Mouse (Mus musculus) limb, embryonic 14.5 days (tissue): ENCODE data around the gene Srarp. TPM values are rescaled to one million over a fixed set of nuclear protein-coding genes. Genes with fewer than 3 reads are reported as not detected.

Source experiments
- ATAC-seq: fragments of 200-750 bp; cut with Nextera tagmentation; 2 replicates; pipeline ENCODE4 v1.8.0; 2017; ENCODE audit warnings: low read depth, moderate number of reproducible peaks, moderate TSS enrichment; ENCODE audit not compliant: low FRiP score
- DNase-seq: peaks from one replicate; pipeline ENCODE4 v3.0.0-alpha.2; 2015; ENCODE audit warnings: low spot score
- H3K27ac ChIP-seq: fragments of 300-500 bp; sonication (generic); replicated peaks from 2 replicates; pipeline ENCODE4 v1.5.1; 2014; ENCODE audit warnings: low read depth, mild to moderate bottlenecking, low read length, moderate library complexity, mixed read lengths
- H3K27me3 ChIP-seq: fragments of 300-500 bp; sonication (generic); 2 replicates; pipeline ENCODE4 v1.6.1; 2014; ENCODE audit warnings: low read length, mixed read lengths; ENCODE audit not compliant: control insufficient read depth, insufficient read depth
- H3K36me3 ChIP-seq: fragments of 300-500 bp; sonication (generic); 2 replicates; pipeline ENCODE4 v1.6.1; 2014; ENCODE audit warnings: mild to moderate bottlenecking, low read length, moderate library complexity, mixed read lengths; ENCODE audit not compliant: control insufficient read depth, insufficient read depth
- H3K4me1 ChIP-seq: fragments of 300-500 bp; sonication (generic); 2 replicates; pipeline ENCODE4 v1.6.1; 2014; ENCODE audit warnings: antibody characterized with exemption, low read length, mixed read lengths; ENCODE audit not compliant: control insufficient read depth, insufficient read depth
- H3K4me2 ChIP-seq: fragments of 300-500 bp; sonication (generic); replicated peaks from 2 replicates; pipeline ENCODE4 v1.6.1; 2014; ENCODE audit warnings: low read depth, mild to moderate bottlenecking, low read length, moderate library complexity; ENCODE audit not compliant: severe bottlenecking
- H3K4me3 ChIP-seq: fragments of 300-500 bp; sonication (generic); replicated peaks from 2 replicates; pipeline ENCODE4 v1.5.1; 2014; ENCODE audit warnings: low read length
- H3K9ac ChIP-seq: fragments of 300-500 bp; sonication (generic); 2 replicates; pipeline ENCODE4 v1.6.1; 2014; ENCODE audit warnings: mild to moderate bottlenecking, low read depth, low read length, moderate library complexity; ENCODE audit not compliant: severe bottlenecking
- H3K9me3 ChIP-seq: fragments of 300-500 bp; sonication (generic); 2 replicates; pipeline ENCODE4 v1.6.1; 2016; ENCODE audit warnings: low read length; ENCODE audit not compliant: control insufficient read depth
- POLR2A ChIP-seq: fragments of 200-500 bp; IDR thresholded peaks from 2 replicates; pipeline ENCODE4 v1.8.0; 2012; ENCODE audit warnings: inconsistent platforms, mild to moderate bottlenecking, moderate library complexity, borderline replicate concordance; ENCODE audit not compliant: insufficient read depth, insufficient read length; ENCODE audit errors: extremely low read depth
- WGBS: fragments of 180-500 bp; shearing (Covaris S2); extraction: QIAGEN DNeasy Blood & Tissue Kit; methylation state at CpG from one replicate; pipeline ENCODE4 v1.1.7; 2014; 5-methylcytosine and 5-hydroxymethylcytosine counted together
- polyA plus RNA-seq, 2 experiments: library from polyadenylated mRNA; depleted of rRNA in 1 of 2; stranded (reverse) in 1 of 2; unstranded in 1 of 2; fragments of >200 nt; fragmentation: Nextera tagmentation in 1 of 2; extraction: Ambion mirVana in 1 of 2; gene quantifications; 2 replicates each; pipeline versions ENCODE4 v1.2.1 to v1.2.3; 2012 to 2014

Gene Srarp
- polyA plus RNA-seq, 2 experiments = not detected

DNA sequence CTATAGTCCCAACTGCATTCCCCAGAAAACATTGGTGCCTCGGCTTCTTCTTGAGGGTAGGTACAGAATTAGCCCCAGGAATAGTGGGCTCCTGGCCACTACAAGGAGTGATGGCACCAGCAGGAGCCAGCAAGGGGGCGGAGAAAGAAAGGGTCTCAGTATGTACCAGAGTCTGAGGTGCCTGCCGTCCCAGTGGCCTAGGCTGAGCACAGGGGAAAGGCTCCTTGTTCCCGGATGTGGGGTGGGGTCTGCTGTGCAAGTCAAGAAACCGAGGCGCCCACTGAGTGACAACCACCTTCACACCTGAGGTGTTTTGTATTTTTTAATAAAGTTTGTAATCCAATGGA, 31.6 kb upstream of the Srarp start:
- Histone ChIP-seq H3K9ac (no peak overlapping the region), H3K4me1 (no peaks in the 10 kb centered on the region), H3K27me3 (no peaks in the 10 kb centered on the region), H3K36me3 (peaks cover 99% of the 10 kb centered on the region), H3K9me3 (no peaks in the 10 kb centered on the region), H3K4me2 (no peak overlapping the region), H3K4me3 (no peak overlapping the region), H3K27ac (no peak overlapping the region)
- TF ChIP-seq POLR2A = no peak
- 84% methylated on average over 6 of the region's 6 CpGs for WGBS
- DNase-seq (no peak), ATAC-seq (no peak)

DNA sequence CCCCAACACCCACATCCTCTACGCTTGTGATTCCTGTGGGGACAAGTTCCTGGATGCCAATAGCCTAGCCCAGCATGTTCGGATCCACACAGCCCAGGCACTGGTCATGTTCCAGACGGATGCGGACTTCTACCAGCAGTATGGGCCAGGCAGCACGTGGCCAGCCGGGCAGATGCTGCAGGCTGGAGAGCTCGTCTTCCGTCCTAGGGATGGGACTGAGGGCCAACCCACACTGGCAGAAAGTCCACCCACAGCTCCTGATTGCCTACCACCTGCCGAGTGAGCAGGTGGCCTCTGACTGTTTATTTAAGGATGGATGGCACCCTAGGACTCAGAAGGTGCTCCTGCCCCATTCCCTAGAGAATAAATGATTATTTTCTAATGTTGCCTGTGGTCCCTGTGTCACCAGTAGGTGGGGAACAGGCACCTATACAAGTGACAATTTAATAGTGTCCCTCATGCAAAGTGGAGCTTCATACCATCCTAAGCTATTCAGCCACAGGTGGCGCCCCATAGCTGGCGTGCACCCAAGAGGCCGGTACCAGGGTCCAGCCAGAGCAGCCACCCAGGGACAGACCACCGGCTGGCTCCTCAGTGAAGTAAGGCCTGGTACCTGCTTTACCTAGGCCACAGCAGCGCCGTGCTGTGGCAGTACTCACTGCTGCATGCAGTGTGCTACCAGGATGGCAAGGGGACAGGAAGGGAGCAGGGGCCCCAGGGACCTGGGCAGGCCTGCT, 31.1 kb upstream of the Srarp start:
- 85% methylated on average over 15 of the region's 15 CpGs for WGBS
- DNase-seq = no peak
- no peak overlapping the region for H3K27ac ChIP-seq
- H3K4me2 ChIP-seq = no peak overlapping the region
- no peak overlapping the region for H3K4me3 ChIP-seq
- H3K9me3 ChIP-seq = no peaks in the 10 kb centered on the region
- no peak for TF ChIP-seq POLR2A
- H3K36me3 ChIP-seq = peaks cover 99% of the 10 kb centered on the region
- no peak for ATAC-seq
- no peaks in the 10 kb centered on the region for H3K4me1 ChIP-seq
- no peak overlapping the region for H3K9ac ChIP-seq
- H3K27me3 ChIP-seq = no peaks in the 10 kb centered on the region

DNA sequence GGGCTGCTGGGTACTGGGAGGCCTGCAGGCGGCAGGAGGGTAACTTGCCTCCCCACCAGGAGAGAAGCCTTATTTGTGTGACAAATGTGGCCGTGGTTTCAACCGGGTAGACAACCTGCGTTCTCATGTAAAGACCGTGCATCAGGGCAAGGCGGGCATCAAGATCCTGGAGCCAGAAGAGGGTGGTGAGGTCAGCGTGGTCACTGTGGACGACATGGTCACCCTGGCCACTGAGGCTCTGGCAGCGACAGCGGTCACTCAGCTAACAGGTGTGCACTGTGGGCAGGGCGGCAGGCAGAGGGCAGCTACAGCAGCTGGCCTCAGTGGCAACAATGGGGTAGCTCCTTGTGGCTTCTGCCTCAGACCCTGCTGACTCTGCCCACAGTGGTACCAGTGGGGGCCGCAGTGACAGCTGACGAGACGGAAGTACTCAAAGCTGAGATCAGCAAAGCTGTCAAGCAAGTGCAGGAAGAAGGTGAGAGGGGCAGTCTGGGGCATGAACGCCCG, 30.4 kb upstream of the Srarp start:
- Histone ChIP-seq H3K27me3 (no peaks in the 10 kb centered on the region), H3K9me3 (no peaks in the 10 kb centered on the region), H3K9ac (no peak overlapping the region), H3K4me2 (no peak overlapping the region), H3K4me1 (no peaks in the 10 kb centered on the region), H3K4me3 (no peak overlapping the region), H3K36me3 (peaks cover 98% of the 10 kb centered on the region), H3K27ac (no peak overlapping the region)
- WGBS = 91% methylated on average over 16 of the region's 16 CpGs
- TF ChIP-seq POLR2A = no peak
- DNase-seq (no peak), ATAC-seq (no peak)

DNA sequence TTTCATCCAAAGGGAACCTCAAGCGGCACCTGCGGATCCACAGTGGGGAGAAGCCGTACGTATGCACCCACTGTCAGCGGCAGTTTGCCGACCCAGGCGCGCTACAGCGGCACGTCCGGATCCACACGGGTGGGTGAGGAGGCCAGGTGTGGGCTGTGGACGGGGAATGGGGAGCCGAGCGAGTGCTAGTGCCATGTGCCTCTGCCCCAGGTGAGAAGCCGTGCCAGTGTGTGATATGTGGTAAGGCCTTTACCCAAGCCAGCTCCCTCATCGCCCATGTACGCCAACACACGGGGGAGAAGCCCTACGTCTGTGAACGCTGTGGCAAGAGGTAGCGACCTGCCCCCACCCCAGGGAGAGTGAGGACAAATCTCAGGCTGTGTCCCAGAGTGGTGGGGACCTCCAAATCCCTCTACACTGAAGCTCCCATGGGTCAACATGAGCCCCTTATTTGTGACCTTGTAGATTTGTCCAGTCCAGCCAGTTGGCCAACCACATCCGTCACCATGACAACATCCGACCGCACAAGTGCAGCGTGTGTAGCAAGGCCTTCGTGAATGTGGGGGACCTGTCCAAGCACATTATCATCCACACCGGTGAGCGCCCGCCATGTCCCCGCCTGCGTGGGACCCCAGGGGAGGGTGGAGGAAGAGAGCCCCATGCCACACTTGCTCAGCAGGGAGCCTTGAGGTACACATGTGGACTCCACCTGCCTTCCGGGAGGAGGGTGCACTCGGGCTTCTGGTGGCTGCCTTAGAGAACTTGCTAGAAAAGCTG, 29.8 kb upstream of the Srarp start:
- no peaks in the 10 kb centered on the region for H3K4me1 ChIP-seq
- H3K4me2 ChIP-seq = no peak overlapping the region
- no peak overlapping the region for H3K4me3 ChIP-seq
- no peak overlapping the region for H3K9ac ChIP-seq
- ATAC-seq = no peak
- no peak overlapping the region for H3K27ac ChIP-seq
- TF ChIP-seq POLR2A = no peak
- no peak for DNase-seq
- peaks cover 95% of the 10 kb centered on the region for H3K36me3 ChIP-seq
- no peaks in the 10 kb centered on the region for H3K27me3 ChIP-seq
- no peaks in the 10 kb centered on the region for H3K9me3 ChIP-seq
- WGBS = 90% methylated on average over 34 of the region's 34 CpGs

DNA sequence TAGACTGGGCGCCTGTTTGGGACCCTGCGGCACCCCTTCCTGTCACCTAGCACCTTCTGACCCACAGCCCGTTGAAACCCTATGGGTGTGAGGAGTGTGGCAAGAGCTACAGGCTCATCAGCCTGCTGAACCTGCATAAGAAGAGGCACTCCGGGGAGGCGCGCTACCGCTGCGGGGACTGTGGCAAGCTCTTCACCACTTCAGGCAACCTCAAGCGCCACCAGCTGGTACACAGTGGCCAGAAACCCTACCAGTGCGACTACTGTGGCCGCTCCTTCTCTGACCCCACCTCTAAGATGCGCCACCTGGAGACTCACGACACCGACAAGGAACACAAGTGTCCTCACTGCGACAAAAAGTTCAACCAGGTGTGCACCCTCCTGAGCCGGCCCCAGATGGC, 28.8 kb upstream of the Srarp start:
- Histone ChIP-seq H3K9me3 (no peaks in the 10 kb centered on the region), H3K27ac (no peak overlapping the region), H3K9ac (no peak overlapping the region), H3K4me3 (no peak overlapping the region), H3K4me1 (no peaks in the 10 kb centered on the region), H3K27me3 (no peaks in the 10 kb centered on the region), H3K36me3 (peaks cover 95% of the 10 kb centered on the region), H3K4me2 (no peak overlapping the region)
- DNase-seq (no peak), ATAC-seq (no peak)
- WGBS = 77% methylated on average over 14 of the region's 16 CpGs
- no peak for TF ChIP-seq POLR2A
